Mouse (Mus musculus) heart, postnatal 25 days (tissue): ENCODE measurements around the gene Ttc9c. TPM values are rescaled to one million over a fixed set of nuclear protein-coding genes. Genes with fewer than 3 reads are reported as not detected.

Source experiments
- DNase-seq: peaks from one replicate; pipeline ENCODE4 v3.0.0; 2022; ENCODE audit warnings: low spot score
- intact Hi-C: fragments of 180-260 bp; cut with DNase I; formaldehyde crosslinking; loops from one replicate; pipeline ENCODE4 v1.15.1; 2025
- total RNA-seq, 2 experiments: library from RNA; stranded (reverse); gene quantifications; 2 replicates each; pipeline ENCODE4 v1.2.3; 2021

Ttc9c gene
- total RNA-seq, 2 experiments from 2014 or later: 12.5 to 15.8 TPM

DNA sequence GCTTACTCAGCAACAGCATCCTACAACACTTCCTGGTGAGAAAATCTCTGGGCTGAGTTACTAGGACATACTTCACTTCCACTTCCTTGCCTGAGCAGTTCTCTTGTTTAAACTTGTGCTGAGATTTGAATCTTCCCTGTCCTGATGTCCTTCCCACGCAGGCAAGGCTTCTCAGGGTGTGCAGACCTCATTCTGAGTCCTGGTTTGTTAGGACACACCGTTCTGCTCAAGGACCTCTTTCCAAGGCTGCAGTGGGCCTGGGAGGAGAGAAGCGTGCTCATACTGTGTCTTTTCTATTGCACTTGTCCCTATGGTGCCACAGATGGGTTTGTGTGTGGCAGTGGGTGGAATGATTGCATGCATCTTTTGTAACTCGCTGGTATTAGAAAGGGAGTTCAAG, 13.8 kb upstream of the Ttc9c start:
- intact Hi-C loops: no loop called here
- no peak for DNase-seq

GRCm38 (mm10) chr19:8831262-8831661, 12.1 kb upstream of the Ttc9c start:
- DNase-seq: no peak
- intact Hi-C loops: no loop called here

DNA sequence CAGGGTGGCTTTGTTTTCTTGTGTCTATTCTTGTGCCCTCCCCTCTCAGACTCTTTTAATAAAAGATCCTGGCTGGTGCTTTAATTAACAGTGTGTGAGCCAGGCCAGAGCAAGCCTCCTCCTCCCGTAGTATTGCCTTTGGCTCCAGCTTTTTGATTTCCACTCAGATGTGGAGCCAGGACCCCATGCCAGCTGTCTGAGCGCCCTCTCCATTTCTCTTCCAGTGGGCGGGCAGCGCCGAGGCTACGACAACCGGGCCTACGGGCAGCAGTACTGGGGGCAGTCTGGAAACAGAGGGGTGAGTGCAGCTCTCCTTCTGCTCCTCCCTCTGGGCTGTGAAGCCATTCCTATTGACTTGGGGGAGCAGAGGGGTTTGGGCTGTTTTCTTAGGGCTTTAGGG, 11.5 kb upstream of the Ttc9c start:
- intact Hi-C loops: no loop called here
- no peak for DNase-seq

DNA sequence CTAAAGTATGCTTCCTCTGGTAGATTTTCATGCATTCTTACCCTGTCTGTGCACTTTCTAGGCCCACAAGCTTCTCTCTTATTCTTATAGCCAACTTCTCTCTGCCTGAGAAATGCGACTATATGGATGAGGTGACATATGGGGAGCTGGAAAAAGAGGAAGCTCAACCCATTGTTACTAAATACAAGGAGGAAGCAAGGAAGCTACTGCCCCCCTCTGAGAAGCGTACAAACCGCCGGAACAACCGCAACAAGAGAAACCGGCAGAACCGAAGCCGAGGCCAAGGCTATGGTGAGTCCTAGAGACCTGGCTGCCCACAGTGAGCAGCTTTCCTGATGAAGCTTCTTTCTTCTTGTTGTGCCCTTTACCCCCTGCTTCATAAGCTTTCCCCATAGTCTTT, 10.5 kb upstream of the Ttc9c start, which contains the start of gene AC129217.1:
TSS of gene AC129217.1 (plus strand) at position 114 of the 400 bp plus-strand sequence.
- intact Hi-C loops: no loop called here
- DNase-seq: no peak

- intact Hi-C loops: no loop called here
- no peak for DNase-seq
Observed at GRCm38 (mm10) chr19:8822696-8823095, 3.6 kb upstream of the Ttc9c start.

- intact Hi-C loops: no loop called here
Observed at GRCm38 (mm10) chr19:8821146-8821545, 2.0 kb upstream of the Ttc9c start.

GRCm38 (mm10) chr19:8820424-8820956, 1.4 kb upstream of the Ttc9c start:
- DNase-seq: no peak
- intact Hi-C loops: no loop called here

More at GRCm38 (mm10) chr19:8821146-8821545, 2.0 kb upstream of the Ttc9c start:
- no peak for DNase-seq

DNA sequence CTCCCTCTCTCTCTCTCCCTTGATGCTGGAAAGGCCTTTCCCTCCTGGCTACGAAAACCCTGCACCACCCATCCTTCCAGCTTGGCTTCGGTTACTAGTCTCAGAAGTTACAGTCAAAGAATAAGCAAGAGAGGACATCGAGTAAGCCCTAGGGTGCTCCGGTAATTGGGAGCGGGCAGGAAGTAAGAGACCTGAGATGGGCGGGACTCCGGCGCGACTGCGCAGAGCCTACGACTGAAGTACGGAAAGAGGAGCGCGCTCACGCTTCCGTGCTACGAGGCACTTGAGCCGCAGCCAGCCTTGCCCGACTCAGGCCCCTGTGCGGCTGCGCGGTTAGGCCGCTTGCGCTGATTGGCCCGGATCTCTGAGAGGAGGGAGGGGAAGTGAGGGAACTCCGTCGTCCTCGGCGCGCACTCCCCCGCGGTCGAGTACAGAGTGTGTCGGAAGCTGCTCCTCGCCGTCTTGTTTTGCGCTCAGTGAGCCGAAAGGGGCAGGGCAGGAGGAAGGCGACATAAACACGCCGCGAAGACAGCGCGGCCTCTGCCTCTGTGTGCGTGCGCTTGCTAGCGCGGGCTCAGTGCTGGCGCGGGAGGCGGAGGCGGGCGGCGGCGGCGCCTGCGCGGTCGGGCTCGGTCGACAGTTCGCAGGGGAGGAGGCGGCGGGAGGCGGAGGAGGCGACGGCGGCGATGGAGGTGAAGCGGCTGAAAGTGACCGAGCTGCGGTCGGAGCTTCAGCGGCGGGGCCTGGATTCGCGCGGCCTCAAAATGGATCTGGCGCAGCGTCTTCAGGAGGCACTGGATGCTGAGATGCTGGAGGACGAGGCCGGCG, 677 bp upstream of the Ttc9c start, which contains the start of gene Hnrnpul2:
TSS of gene Hnrnpul2 (plus strand) at position 415 of the 828 bp plus-strand sequence.
- intact Hi-C loops: loop anchor here (2.0 to 5.0 kb wide), 2 partner anchors 21 to 98 kb away; partner anchors contain the start of genes Polr2g and Slc3a2
- DNase-seq: peak; percentile 99

GRCm38 (mm10) chr19:8818301-8818798, 783 bp downstream of the Ttc9c start:
- intact Hi-C loops: loop anchor here (2.0 to 5.0 kb wide), 2 partner anchors 20 to 96 kb away; partner anchors contain the start of genes Polr2g and Slc3a2
- no peak for DNase-seq

DNA sequence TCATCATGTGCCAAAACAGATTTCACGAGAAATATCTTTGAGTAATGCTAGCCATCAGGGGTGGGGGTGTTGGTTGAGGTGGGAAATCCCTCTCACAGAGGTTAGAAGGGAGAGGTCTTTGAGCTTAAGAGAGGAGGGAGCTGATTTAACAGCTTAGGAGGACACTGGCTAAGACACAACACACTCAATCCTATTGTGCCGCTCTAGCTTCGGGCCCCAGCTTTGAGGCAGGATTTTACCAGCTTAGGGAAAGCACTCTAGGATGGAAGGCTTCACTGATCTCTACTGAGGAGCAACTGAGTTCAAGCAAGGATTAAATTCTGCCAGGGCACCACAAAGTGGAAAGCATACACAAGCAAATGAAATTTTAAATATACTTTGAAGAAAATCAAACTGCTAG, 2.1 kb downstream of the Ttc9c start:
- DNase-seq: no peak
- intact Hi-C loops: loop anchor here (5.0 kb wide), 1 partner anchor 95 kb away; the partner anchor contains the start of gene Slc3a2

DNA sequence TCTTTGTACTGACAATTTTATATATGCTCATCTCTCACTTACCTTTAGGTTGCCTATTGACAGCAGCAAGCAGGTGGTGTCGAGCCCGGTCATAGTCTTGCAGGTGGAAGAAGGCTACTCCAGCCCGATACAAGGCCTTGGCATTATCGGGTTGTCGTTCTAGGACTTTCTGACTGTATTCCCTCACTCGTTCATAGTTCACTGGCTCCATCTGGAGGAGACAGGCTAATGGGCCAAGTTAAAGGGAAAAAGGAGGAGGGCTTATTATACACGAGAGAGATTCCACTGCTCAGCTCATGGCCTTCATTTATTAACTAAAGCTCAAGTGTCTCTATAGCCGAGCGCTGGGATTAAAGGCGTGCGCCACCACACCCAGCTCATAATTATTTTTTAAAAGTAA, 3.3 kb downstream of the Ttc9c start:
- DNase-seq: no peak
- intact Hi-C loops: loop anchor here (5.0 kb wide), 1 partner anchor 94 kb away; the partner anchor contains the start of gene Slc3a2

DNA sequence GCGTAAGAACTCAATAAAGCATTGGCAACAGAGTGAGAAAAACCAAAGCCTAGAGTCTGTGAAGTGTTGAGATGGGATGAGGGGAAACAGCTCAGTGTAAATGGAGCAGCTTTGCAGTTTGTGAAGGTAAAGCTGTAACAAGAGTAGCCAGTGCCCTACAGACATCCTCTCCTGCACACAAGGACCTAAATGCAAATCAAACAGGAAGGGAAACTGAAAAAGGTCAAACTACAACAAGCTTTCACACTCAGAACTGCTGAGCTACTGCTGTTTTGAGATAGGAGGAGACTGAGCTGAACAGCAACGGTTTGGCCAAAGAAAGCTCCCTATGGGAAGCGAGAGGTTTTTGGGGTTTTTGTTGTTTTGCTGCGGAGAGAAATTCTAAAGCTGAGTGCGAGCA, 12.3 kb downstream of the Ttc9c start:
- intact Hi-C loops: no loop called here
- DNase-seq: no peak

- no peak for DNase-seq
- intact Hi-C loops: no loop called here
Observed at GRCm38 (mm10) chr19:8803879-8804660, 15.1 kb downstream of the Ttc9c start.

DNA sequence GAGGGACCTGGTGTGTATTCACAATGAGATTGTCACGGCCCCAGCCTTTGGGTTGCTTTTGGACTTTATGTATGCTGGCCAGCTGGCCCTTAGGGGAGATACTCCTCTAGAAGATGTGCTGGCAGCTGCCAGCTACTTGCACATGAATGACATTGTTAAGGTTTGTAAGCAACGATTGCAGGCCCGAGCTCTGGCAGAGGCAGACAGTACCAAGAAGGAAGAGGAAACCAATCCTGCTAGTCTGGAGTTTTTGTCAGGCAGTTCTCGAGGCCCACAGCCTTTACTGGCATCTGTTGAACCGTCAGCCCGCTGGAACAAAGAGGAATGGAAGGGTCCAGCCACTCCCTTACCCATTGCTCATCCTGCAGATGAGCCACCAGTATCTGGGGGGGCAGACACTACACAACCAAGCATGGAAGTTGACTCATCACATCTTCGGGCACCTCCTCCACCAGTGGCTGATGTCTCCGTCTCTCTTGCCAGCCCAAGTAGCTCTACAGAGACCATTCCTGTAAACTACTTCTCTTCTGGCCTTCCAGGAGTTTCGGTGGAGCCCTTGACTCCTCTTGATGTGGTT, 15.8 kb downstream of the Ttc9c start:
- intact Hi-C loops: no loop called here
- DNase-seq: no peak

GRCm38 (mm10) chr19:8802130-8802821, 16.9 kb downstream of the Ttc9c start, which contains the start of gene Zbtb3:
Gene Zbtb3, plus strand, starts transcription at chr19:8802555.
- intact Hi-C loops: no loop called here
- DNase-seq: peak; percentile 95

DNA sequence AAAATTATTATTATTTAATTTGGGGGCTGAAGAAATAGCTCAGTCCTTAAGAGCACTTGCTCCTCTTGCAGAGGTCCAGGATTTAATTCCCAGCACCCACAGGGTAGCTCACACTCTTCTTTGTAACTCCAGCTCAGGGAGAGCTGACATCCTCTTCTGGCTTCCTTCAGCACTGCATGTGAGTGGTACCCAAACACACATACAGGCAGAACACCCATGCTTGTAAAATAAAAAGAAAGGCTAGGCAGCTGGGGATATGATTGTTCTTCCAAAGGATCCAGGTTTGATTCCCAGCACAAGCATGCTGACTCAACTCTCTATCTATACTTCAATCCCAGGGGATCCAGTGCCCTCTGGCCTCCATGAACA, 20.2 kb downstream of the Ttc9c start:
- intact Hi-C loops: loop anchor here (2.0 kb wide), 1 partner anchor 20 kb away; the partner anchor contains the start of gene Ttc9c

DNA sequence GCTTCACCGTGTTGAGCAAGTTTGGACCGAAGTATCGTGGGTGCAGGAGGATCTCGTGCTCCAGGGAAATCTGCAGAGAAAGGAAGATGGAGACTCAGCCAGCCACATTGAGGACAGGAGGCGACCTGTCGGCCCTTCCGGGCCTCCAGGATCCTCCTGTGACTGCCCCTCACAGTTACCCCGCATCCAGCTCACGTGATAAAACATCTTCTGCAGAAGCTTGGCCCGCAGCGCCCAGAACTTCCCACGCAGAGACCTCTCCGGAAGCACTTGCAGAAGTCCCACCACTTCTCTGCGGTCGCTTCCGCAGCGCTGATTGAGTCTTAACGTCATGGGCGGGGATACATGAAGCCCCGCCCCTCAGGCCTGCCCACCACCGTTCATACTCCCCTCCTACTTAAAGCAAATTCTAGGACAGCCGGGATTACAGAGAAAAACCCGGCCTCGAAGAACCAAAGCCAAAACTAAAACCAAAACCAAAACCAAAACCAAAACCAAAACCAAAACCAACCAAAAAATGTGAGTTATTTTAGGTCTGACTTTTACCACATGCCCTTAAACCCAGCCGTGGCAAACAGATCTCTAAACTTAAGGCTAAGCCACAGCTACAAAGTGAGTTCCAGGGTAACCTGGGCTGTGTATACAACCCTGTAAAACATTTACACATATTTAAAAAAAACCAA, 20.7 kb downstream of the Ttc9c start, which contains the start of gene Polr2g:
TSS of gene Polr2g (minus strand) at position 314 of the 683 bp plus-strand sequence.
- intact Hi-C loops: loop anchor here (2.0 kb wide), 1 partner anchor 20 kb away; the partner anchor contains the start of gene Ttc9c
- DNase-seq: peak; percentile 87

More for the DNA sequence above, 20.2 kb downstream of the Ttc9c start:
- no peak for DNase-seq

DNA sequence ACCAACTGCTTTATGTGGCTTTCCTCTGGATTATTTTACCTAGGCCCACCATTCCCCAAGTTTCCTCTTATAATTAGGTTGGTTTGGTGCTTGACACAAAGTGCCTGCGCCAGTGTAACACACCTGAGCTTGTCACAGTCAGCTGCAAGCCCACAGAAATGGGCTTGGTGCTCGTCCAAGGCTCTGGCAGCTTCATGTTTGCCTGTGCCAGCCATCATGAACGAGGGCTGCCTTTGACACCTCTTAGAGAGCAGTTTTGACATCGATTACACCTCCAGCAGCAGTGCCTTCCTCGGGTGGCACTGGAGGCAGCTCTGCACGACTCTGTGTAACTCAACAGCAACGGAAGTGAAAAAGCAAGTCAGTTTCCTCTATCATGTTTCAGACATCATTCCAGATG, 29.0 kb downstream of the Ttc9c start:
- intact Hi-C loops: no loop called here
- DNase-seq: no peak
